Mouse (Mus musculus) spleen, adult 2 months (tissue): ENCODE measurements around the gene Prpf4.

ENCODE experiments used
- CTCF ChIP-seq: fragments of 200-500 bp; IDR thresholded peaks from 2 replicates; pipeline ENCODE4 v1.5.1; 2011; ENCODE audit warnings: mild to moderate bottlenecking, inconsistent platforms; ENCODE audit not compliant: insufficient read depth, insufficient read length, insufficient replicate concordance; ENCODE audit errors: extremely low read depth
- POLR2A ChIP-seq: fragments of 200-500 bp; IDR thresholded peaks from 2 replicates; pipeline ENCODE4 v1.6.1; 2011; ENCODE audit warnings: low read depth, low read length, inconsistent platforms

DNA sequence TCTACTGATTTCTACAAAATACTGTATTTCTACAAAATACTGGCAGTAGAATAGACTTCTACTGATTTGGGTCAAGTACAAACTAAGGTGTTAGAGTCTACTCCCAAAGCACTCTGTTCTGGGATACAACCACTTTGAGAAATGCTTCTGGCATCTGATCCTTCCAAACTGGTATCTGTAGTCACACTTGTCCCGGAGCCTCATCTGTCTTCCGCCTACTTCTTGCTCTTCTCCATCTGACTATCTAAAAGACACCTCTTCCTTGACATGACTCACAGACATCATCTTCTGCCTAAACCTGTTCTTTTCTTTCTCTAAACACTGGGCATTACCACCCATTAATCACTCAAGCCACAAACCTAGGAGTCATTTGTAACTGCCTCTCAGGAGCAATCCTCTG is 63.5 kb downstream of the Prpf4 start:
- TF ChIP-seq POLR2A (no peak), CTCF (no peak)
